Mouse (Mus musculus): ENCODE measurements around the gene Peli2. TPM values are rescaled to one million over a fixed set of nuclear protein-coding genes. Genes with fewer than 3 reads are reported as not detected.
A peak's percentile ranks its signal among the peaks of the same experiment; 100 is the strongest.

Gene Peli2
- polyA plus RNA-seq, 1 experiment from 2014 or later, result 7.3 TPM

DNA sequence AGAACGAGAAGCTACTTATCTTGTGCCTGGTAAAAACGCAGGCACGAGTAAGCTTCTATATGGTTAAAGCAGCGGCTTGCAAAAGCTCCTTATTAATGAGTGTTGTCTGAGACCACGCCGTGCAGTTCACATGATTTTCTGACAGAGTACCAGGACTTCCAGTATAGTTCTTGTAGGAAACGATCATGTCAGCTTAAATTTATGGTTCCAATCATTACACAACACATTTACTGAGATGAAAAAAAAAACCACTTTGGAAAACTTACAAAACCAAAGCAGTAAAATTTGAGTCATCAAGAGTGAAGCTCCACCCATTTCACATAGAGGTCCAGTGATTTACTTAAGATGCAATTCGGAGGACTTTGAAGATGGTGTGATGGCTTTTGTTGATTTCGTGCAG lies 53.2 kb downstream of the Peli2 start:
- DNase-seq (ENCODE audit: low spot score) (peak; percentile 78), ATAC-seq (replicated peaks; ENCODE audit: low FRiP score, low read depth) (no peak)
- Histone ChIP-seq H3K4me2 (ENCODE audit: low read length) (no peak overlapping the region), H3K9ac (ENCODE audit: low read depth, low read length) (no peak overlapping the region), H3K9me3 (replicated peaks; ENCODE audit: low read length) (no peaks in the 10 kb centered on the region), H3K27ac (no peak overlapping the region), H3K27me3 (ENCODE audit: insufficient read depth, low read length) (no peaks in the 10 kb centered on the region), H3K4me3 (replicated peaks; ENCODE audit: low read depth, low read length) (no peak overlapping the region), H3K36me3 (ENCODE audit: insufficient read depth, low read length) (no peaks in the 10 kb centered on the region), H3K4me1 (replicated peaks; ENCODE audit: insufficient read depth, low read length) (no peaks in the 10 kb centered on the region; the same call in 1 of the 2 replicates)
- no peak for TF ChIP-seq CTCF (IDR thresholded peaks at IDR 0.05; ENCODE audit: low read depth)
- WGBS, result 52% methylated on average over 9 of the region's 9 CpGs

- Histone ChIP-seq H3K27me3 (ENCODE audit: insufficient read depth, low read length) (no peaks in the 10 kb centered on the region), H3K9me3 (replicated peaks; ENCODE audit: low read length) (no peaks in the 10 kb centered on the region), H3K36me3 (ENCODE audit: insufficient read depth, low read length) (no peaks in the 10 kb centered on the region), H3K9ac (ENCODE audit: low read depth, low read length) (no peak overlapping the region), H3K4me3 (replicated peaks; ENCODE audit: low read depth, low read length) (no peak overlapping the region), H3K27ac (no peak overlapping the region), H3K4me1 (replicated peaks; ENCODE audit: insufficient read depth, low read length) (no peaks in the 10 kb centered on the region; the same call in 1 of the 2 replicates), H3K4me2 (ENCODE audit: low read length) (no peak overlapping the region)
- DNase-seq (ENCODE audit: low spot score) (no peak), ATAC-seq (replicated peaks; ENCODE audit: low FRiP score, low read depth) (no peak)
- TF ChIP-seq CTCF (IDR thresholded peaks at IDR 0.05; ENCODE audit: low read depth), result no peak
- WGBS, result 78% methylated on average over 4 of the region's 4 CpGs
These were observed 53.7 kb downstream of the Peli2 start for GRCm38 (mm10) chr14:48174356-48174755.

GRCm38 (mm10) chr14:48175115-48175514 lies 54.5 kb downstream of the Peli2 start:
- TF ChIP-seq CTCF (IDR thresholded peaks at IDR 0.05; ENCODE audit: low read depth), result no peak
- ATAC-seq (replicated peaks; ENCODE audit: low FRiP score, low read depth) (no peak), DNase-seq (ENCODE audit: low spot score) (no peak)
- H3K9ac ChIP-seq (ENCODE audit: low read depth, low read length), result no peak overlapping the region
- WGBS, result 90% methylated on average over 8 of the region's 8 CpGs
- H3K4me3 ChIP-seq (replicated peaks; ENCODE audit: low read depth, low read length), result no peak overlapping the region
- H3K36me3 ChIP-seq (ENCODE audit: insufficient read depth, low read length), result no peaks in the 10 kb centered on the region
- no peaks in the 10 kb centered on the region; the same call in 1 of the 2 replicates for H3K4me1 ChIP-seq (replicated peaks; ENCODE audit: insufficient read depth, low read length)
- no peaks in the 10 kb centered on the region for H3K9me3 ChIP-seq (replicated peaks; ENCODE audit: low read length)
- no peak overlapping the region for H3K27ac ChIP-seq
- no peaks in the 10 kb centered on the region for H3K27me3 ChIP-seq (ENCODE audit: insufficient read depth, low read length)
- H3K4me2 ChIP-seq (ENCODE audit: low read length), result no peak overlapping the region

DNA sequence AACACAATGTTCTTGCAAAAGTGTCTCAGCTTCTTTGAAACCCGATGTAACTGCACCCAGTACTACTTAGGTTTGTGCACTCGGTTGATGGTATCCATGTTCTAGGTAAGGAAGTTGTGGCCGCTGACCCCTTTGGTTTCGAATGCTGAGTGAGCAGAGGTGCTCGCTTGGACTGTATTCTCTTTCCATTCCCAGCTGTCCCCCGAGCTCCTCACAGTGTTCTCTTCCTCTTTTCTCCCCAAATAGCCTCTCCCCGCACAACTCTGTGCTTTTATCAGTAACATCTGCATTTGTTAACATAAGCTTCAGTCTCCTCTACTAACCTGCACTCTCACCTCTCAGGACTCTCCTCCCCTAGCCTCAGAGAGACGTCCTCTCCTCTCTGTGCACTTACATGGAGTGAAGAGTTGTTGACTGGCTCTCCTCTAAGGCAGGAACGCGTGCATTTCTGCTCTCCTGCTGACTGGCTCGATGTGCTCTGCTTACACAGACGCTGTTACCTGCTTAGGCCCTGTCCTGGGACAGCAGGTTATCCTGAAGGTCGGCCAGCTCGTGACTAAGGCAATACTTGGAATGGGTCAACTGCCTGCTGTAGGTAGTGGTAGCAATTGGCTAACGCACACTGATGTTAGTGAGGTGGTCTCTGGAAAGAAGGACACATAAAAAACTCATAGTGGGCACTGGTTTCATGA lies 57.8 kb downstream of the Peli2 start:
- H3K9ac ChIP-seq (ENCODE audit: low read depth, low read length), result no peak overlapping the region
- 81% methylated on average over 15 of the region's 15 CpGs for WGBS
- DNase-seq (ENCODE audit: low spot score) (no peak), ATAC-seq (replicated peaks; ENCODE audit: low FRiP score, low read depth) (no peak)
- no peak overlapping the region for H3K4me2 ChIP-seq (ENCODE audit: low read length)
- H3K27ac ChIP-seq, result no peak overlapping the region
- no peaks in the 10 kb centered on the region for H3K27me3 ChIP-seq (ENCODE audit: insufficient read depth, low read length)
- no peak overlapping the region for H3K4me3 ChIP-seq (replicated peaks; ENCODE audit: low read depth, low read length)
- H3K4me1 ChIP-seq (replicated peaks; ENCODE audit: insufficient read depth, low read length), result no peaks in the 10 kb centered on the region
- H3K36me3 ChIP-seq (ENCODE audit: insufficient read depth, low read length), result peaks cover 3% of the 10 kb centered on the region; the same call in 1 of the 2 replicates
- TF ChIP-seq CTCF (IDR thresholded peaks at IDR 0.05; ENCODE audit: low read depth), result no peak
- no peaks in the 10 kb centered on the region for H3K9me3 ChIP-seq (replicated peaks; ENCODE audit: low read length)

DNA sequence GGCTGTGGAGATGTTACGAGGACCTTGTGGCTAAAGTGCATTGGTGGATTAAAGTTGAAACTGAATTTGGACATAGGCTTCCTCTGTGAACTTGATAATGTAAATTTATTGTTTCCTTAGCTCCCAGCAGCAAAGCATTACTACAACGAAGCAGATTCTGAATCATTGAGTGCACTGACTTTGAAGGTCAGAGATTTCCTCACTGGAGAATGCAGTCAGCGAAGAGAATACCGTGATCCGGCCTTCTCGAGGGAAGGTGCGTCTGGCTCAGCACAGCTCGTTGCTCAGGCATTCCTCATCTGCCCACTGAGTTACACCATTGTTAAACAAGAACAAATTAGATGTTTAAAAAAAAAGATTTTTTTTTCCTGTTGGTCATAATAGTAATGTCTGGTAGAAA lies 58.4 kb downstream of the Peli2 start:
- Histone ChIP-seq H3K9me3 (replicated peaks; ENCODE audit: low read length) (no peaks in the 10 kb centered on the region), H3K9ac (ENCODE audit: low read depth, low read length) (no peak overlapping the region), H3K4me1 (replicated peaks; ENCODE audit: insufficient read depth, low read length) (no peaks in the 10 kb centered on the region), H3K27ac (no peak overlapping the region), H3K4me2 (ENCODE audit: low read length) (no peak overlapping the region), H3K4me3 (replicated peaks; ENCODE audit: low read depth, low read length) (no peak overlapping the region), H3K36me3 (ENCODE audit: insufficient read depth, low read length) (peaks cover 3% of the 10 kb centered on the region; the same call in 1 of the 2 replicates), H3K27me3 (ENCODE audit: insufficient read depth, low read length) (no peaks in the 10 kb centered on the region)
- 62% methylated on average over 8 of the region's 8 CpGs for WGBS
- DNase-seq (ENCODE audit: low spot score), result no peak
- TF ChIP-seq CTCF (IDR thresholded peaks at IDR 0.05; ENCODE audit: low read depth), result no peak
- no peak for ATAC-seq (replicated peaks; ENCODE audit: low FRiP score, low read depth)

DNA sequence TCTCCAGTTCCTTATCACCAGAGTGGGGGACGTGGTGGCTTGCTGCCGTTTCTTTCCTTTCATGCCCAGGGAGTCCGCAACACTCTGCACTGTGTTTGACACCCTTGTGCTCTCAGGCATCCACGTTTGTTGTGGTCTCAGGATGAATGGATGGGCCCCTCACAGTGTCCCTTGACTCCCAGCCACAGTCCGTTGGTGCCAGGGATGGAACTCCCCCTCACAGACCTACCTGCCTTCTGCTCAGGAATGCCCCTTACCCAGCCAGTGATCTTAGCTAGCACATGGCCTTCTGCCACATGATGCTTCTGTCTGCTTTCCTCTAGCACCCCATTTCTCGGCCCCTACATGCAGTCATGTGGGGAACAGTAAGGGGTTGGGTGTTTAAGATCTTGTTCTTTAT lies 65.7 kb downstream of the Peli2 start:
- H3K9me3 ChIP-seq (replicated peaks; ENCODE audit: low read length), result no peaks in the 10 kb centered on the region

More for the DNA sequence above, 65.7 kb downstream of the Peli2 start:
- Histone ChIP-seq H3K9ac (ENCODE audit: low read depth, low read length) (no peak overlapping the region), H3K27me3 (ENCODE audit: insufficient read depth, low read length) (no peaks in the 10 kb centered on the region), H3K4me3 (replicated peaks; ENCODE audit: low read depth, low read length) (no peak overlapping the region), H3K36me3 (ENCODE audit: insufficient read depth, low read length) (peaks cover 9% of the 10 kb centered on the region; the same call in 1 of the 2 replicates), H3K4me2 (ENCODE audit: low read length) (no peak overlapping the region), H3K27ac (no peak overlapping the region), H3K4me1 (replicated peaks; ENCODE audit: insufficient read depth, low read length) (no peaks in the 10 kb centered on the region)
- WGBS, result 65% methylated on average over 6 of the region's 6 CpGs
- no peak for ATAC-seq (replicated peaks; ENCODE audit: low FRiP score, low read depth)
- DNase-seq (ENCODE audit: low spot score), result no peak
- TF ChIP-seq CTCF (IDR thresholded peaks at IDR 0.05; ENCODE audit: low read depth), result no peak
